Mouse (Mus musculus) left cerebral cortex, postnatal 36 days (tissue): ENCODE results near the gene Rassf3. TPM values are rescaled to one million over a fixed set of nuclear protein-coding genes. Genes with fewer than 3 reads are reported as not detected.

Experiments used
- DNase-seq, 2 experiments: peaks; one replicate each; pipeline ENCODE4 v3.0.0; 2021 to 2022; ENCODE audit warnings: low spot score in 2 of 2, mixed read lengths in 1 of 2
- intact Hi-C: fragments of 180-260 bp; cut with DNase I; formaldehyde crosslinking; loops from one replicate; pipeline ENCODE4 v1.15.1; 2025
- total RNA-seq, 2 experiments: library from RNA; stranded (reverse); gene quantifications; 2 replicates each; pipeline ENCODE4 v1.2.3; 2021

Rassf3 gene
- total RNA-seq, 2 experiments from 2014 or later, result 30.8 to 47.3 TPM

GRCm38 (mm10) chr10:121492608-121493315, 16.6 kb upstream of the Rassf3 start:
- intact Hi-C loops, result no loop called here
- no peak for DNase-seq

GRCm38 (mm10) chr10:121489941-121490340, 13.8 kb upstream of the Rassf3 start:
- DNase-seq, result no peak
- intact Hi-C loops, result no loop called here

GRCm38 (mm10) chr10:121488623-121489299, 12.6 kb upstream of the Rassf3 start:
- intact Hi-C loops, result no loop called here
- DNase-seq, result peak; percentile 44 to 54

GRCm38 (mm10) chr10:121487716-121488115, 11.6 kb upstream of the Rassf3 start:
- intact Hi-C loops, result no loop called here
- no peak for DNase-seq

DNA sequence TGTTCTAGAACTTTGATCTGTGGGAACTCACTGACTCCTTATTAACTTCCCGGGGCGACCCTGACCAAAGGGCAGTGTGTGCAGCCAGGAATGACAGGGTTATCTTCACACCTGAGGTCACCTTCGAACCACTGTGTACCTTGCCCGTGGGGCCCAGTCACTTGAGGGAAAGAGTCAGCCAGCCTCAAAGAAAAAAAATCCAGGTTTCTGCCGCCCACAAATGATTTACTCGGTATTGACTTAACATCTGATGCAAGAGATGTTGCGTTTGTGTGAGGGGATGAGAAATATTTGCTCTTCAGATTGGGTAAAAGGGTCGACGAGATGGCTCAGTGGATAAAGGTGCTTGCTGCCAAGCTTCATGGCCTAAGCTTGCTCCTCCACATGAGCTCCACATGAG, 10.2 kb upstream of the Rassf3 start:
- intact Hi-C loops, result no loop called here
- DNase-seq, result no peak

DNA sequence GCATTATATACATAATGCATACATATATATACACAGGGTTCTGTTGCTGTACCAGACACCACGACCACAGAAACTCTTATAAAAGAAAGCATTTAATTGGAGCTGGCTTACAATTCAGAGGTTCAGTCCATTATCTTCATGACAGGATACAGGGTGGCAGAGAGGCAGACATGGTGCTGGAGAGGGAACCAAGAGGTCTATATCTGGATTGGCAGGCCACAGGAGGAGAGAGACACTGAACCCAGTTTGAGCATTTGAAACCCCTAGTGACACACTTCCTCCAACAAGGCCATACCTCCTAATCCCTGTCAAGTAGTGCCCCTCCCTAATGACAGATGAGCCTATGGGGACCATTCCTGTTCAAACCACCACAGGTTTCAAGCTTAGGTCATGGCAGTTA, 7.2 kb upstream of the Rassf3 start:
- no peak for DNase-seq
- intact Hi-C loops, result no loop called here

DNA sequence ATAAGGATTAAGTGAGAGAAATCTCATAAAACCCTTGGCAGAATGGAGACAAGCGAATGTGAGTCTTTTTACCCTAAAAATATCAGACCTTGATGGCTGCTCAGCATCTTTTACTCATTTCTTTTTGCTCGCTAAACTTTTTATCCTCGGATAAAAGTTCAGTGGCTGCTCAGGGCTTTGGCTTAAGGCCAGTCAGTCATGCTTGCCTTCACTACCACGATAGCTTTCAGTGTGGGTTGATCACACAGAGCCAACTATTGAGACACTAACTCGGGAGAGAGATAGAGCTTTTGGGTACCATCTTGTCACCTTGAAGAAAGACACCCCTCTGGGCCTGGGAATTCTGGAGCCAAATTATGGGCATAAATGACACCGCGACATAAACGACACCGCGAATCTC, 5.0 kb upstream of the Rassf3 start:
- DNase-seq, result no peak
- intact Hi-C loops, result no loop called here

- intact Hi-C loops, result no loop called here
- no peak for DNase-seq
Measured at GRCm38 (mm10) chr10:121479987-121480386, 3.8 kb upstream of the Rassf3 start.

DNA sequence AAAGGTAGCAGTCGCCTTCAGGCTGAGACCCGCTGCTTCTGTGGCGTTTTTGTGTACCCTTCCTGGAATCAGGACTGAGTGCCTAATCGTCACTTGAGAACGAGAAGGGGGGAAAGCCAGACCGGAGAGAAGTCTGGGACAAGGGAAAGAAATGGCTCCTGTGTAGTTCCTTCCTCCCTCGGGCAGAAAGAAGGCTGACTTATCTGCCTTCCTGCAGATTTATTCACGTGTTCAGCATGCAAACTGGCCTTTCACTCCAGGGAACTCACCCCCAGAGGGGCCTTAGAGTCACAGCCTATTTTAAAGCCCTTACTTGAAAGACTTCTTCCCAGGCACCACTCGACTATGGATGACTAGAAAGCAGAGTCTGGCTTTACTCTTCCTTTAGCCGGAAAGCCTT, 1.3 kb upstream of the Rassf3 start:
- intact Hi-C loops, result no loop called here
- DNase-seq, result no peak

GRCm38 (mm10) chr10:121476968-121477337, 806 bp upstream of the Rassf3 start:
- DNase-seq, result no peak
- intact Hi-C loops, result no loop called here

DNA sequence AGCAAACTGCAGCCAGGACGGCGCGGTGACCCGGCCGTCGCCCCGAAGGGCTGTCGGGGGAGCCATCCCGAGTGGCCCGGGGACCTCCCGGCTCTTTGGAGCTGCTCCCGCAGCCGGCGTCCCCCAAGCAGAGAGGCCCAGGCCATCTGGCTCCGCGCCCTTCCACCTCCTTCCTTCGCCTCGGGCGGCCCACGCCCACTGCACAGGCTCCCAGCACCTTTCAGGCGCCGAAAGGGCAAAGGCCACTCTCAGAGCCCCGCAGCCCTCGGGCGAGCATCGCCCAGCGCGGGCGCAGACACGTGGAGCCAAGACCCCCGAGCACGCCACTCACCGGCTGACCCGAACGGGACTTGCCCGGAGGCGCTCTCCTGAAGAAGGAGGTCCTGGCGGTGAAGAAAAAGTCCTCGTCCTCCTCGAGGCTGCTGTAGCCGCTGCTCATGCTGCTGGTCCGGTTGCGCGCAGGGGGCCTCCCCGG, 438 bp downstream of the Rassf3 start:
- DNase-seq, result peak in 1 of 2 experiments; percentile 40
- intact Hi-C loops, result no loop called here

DNA sequence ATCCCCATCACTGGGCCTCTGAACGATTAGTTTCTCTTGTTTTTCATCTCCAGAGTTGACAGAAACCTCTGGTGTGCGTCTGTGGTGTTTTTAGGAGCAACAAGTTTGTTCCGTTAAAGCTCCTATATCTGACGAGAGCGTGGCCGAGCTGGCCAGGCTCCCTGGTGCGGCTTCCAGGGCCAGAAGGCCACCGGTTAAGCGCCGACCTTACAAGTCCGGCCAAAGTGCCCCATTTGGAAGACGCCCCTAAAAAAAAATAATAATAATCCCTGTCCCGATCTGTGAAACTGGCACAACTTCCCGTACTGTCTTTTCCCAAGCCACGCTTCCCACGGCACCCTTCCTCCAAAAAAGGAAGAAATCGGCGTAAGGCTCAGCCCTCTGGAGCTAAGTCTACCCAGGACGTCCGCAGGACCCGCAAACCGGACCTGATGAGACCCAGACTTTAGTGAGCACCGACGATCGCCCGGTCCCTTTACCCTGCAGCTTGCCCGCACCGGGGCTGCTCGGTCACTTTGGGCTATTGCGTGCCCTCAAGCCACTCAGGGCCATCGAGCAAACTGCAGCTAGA, 961 bp downstream of the Rassf3 start:
- DNase-seq, result peak in 1 of 2 experiments; percentile 28
- intact Hi-C loops, result no loop called here

DNA sequence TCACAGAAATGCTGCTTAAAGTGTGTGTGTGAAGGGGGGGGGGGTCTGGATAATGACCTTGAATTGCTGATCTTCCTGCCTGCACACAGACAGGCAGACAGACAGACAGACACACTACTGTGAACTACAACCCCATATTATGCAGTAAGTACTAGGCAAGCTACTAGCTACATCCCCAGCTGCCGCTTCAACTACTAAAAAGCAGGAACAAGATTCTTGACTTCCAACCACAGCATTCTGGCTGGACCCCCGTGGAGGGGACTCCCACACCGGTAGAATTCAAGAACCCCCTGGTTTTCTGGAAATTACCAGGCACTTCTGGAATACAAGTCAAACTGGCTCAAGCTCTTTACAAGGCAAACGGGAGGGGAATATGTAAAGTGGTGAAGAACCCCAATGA, 1.9 kb downstream of the Rassf3 start:
- no peak for DNase-seq
- intact Hi-C loops, result loop anchor here (5.0 kb wide), 2 partner anchors 38 to 47 kb away; no protein-coding TSS in a partner anchor

- intact Hi-C loops, result loop anchor here (5.0 kb wide), 2 partner anchors 39 to 46 kb away; no protein-coding TSS in a partner anchor
- DNase-seq, result no peak
Measured at GRCm38 (mm10) chr10:121473723-121474215, 2.4 kb downstream of the Rassf3 start.

GRCm38 (mm10) chr10:121472593-121473217, 3.4 kb downstream of the Rassf3 start:
- DNase-seq, result peak; percentile 36 to 51
- intact Hi-C loops, result loop anchor here (5.0 kb wide), 2 partner anchors 40 to 45 kb away; no protein-coding TSS in a partner anchor

DNA sequence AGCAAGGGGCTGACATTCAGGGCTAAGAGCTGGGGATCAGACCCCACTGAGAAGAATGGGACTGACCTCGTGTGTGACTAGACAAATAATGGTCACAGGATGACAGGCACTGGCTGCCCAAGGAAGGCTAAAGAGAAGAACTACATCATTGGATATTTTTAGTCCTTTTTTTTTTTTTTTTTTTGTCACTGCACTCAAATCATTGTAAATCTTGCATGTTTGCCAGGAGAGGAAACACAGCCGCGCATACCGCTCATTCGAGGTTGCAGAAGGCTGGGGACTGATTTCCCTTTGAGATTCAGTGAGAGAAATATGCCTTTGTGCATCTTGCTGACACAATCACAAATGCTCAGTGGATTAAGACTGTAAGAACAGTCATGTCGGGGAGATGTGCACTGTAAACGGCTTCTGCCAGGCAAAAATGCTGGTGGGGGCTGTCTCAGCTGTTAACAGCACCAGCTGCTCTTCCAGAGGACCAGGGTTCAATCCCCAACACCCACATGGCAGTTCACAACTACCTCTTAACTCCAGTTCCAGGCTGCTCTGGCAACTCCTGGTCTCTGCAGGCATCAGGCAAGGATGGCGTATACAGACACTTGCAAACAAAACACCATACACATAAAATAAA, 4.5 kb downstream of the Rassf3 start:
- peak; percentile 19 to 35 for DNase-seq
- intact Hi-C loops, result loop anchor here (5.0 kb wide), 2 partner anchors 41 to 44 kb away; no protein-coding TSS in a partner anchor

DNA sequence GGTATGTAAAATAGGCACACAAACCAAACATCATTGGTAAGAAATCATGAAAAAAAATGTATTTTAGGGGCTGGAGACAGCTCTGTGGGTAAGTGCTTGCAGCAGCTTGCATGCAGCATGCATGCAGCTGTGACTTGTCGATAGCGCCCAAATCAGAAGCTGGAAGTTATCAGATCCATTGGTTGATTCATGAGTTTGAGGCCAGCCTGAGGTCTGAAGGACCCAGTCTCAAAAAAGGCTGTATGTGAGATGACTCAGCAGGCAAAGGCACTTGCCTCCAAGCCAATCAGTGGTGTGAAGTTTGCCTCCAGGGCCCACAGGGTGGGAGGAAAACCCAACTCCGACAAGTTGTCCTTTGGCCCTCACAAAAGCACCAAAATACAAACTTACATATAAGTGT, 6.5 kb downstream of the Rassf3 start:
- DNase-seq, result no peak
- intact Hi-C loops, result loop anchor here (5.0 kb wide), 2 partner anchors 42 to 43 kb away; no protein-coding TSS in a partner anchor

GRCm38 (mm10) chr10:121468985-121469384, 7.2 kb downstream of the Rassf3 start:
- DNase-seq, result no peak
- intact Hi-C loops, result no loop called here

DNA sequence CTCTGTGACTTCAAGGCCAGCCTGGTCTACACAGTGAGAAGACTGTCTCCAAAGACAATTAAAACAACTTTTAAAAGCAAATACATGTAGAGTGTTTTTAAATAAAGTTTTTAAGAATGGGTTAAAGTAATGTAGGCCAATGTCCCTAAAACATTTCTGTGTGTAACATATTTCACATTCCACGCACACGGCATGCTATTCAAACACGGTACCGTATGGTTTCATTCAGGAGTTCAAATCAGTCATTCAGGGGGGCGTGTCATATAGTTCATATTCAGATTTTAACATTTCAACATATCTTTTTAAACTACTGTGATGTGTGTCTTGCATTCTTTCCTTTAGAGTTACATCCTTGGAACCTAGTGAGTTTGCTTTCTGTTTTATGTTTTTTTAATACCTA, 7.9 kb downstream of the Rassf3 start:
- intact Hi-C loops, result no loop called here
- no peak for DNase-seq

DNA sequence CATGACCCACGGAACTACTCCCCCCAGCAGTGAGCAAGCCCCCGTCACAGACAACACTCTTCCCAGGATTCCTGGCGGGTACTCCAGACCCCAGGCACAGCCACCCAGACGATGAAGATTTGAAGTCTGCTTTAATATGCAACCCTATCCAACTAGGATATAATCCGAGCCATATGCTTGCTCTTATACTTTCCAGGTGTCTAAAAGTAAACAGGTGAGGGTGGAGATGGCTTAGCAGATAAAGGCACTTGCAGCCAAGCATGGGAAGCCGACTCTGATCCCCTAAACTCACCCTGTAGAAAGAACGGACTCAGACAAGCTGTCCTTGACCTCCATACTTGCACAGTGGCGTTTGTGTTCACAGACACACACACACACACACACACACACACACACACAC, 8.4 kb downstream of the Rassf3 start:
- no peak for DNase-seq
- intact Hi-C loops, result no loop called here
